Mouse (Mus musculus) midbrain, embryonic 15.5 days (tissue): ENCODE results near the gene Gtf2b. TPM values are rescaled to one million over a fixed set of nuclear protein-coding genes. Genes with fewer than 3 reads are reported as not detected.

ENCODE experiments used
- ATAC-seq: fragments of 200-750 bp; cut with Nextera tagmentation; replicated peaks from 2 replicates; pipeline ENCODE4 v1.8.0; 2017; ENCODE audit warnings: moderate TSS enrichment
- H3K27ac ChIP-seq: fragments of 300-500 bp; sonication (generic); 2 replicates; pipeline ENCODE4 v1.5.1; 2015; ENCODE audit warnings: mild to moderate bottlenecking, inconsistent platforms
- H3K27me3 ChIP-seq: fragments of 300-500 bp; sonication (generic); replicated peaks from 2 replicates; pipeline ENCODE4 v1.6.1; 2015; ENCODE audit warnings: inconsistent platforms
- H3K36me3 ChIP-seq: fragments of 300-500 bp; sonication (generic); replicated peaks from 2 replicates; pipeline ENCODE4 v1.6.1; 2015; ENCODE audit warnings: inconsistent platforms
- H3K4me1 ChIP-seq: fragments of 300-500 bp; sonication (generic); 2 replicates; pipeline ENCODE4 v1.6.1; 2015; ENCODE audit warnings: inconsistent platforms
- H3K4me2 ChIP-seq: fragments of 300-500 bp; sonication (generic); 2 replicates; pipeline ENCODE4 v1.6.1; 2015; ENCODE audit warnings: inconsistent platforms, mild to moderate bottlenecking, moderate library complexity
- H3K4me3 ChIP-seq: fragments of 300-500 bp; sonication (generic); 2 replicates; pipeline ENCODE4 v1.5.1; 2015; ENCODE audit warnings: mild to moderate bottlenecking, inconsistent platforms
- H3K9ac ChIP-seq: fragments of 300-500 bp; sonication (generic); 2 replicates; pipeline ENCODE4 v1.6.1; 2015; ENCODE audit warnings: mild to moderate bottlenecking, inconsistent platforms
- H3K9me3 ChIP-seq: fragments of 300-500 bp; sonication (generic); 2 replicates; pipeline ENCODE4 v1.6.1; 2016; ENCODE audit warnings: inconsistent platforms
- WGBS: fragments of 180-500 bp; shearing (Covaris S2); methylation state at CpG from one replicate; pipeline ENCODE4 v1.1.7; 2015; ENCODE audit warnings: mixed read lengths; 5-methylcytosine and 5-hydroxymethylcytosine counted together
- polyA plus RNA-seq: library from polyadenylated mRNA; unstranded; fragments of >200 nt; fragmentation: Nextera tagmentation; extraction: Ambion mirVana; gene quantifications from 2 replicates; pipeline ENCODE4 v1.2.1, GENCODE M21; 2015

Gtf2b gene
- polyA plus RNA-seq, 1 experiment from 2014 or later, result 78.0 TPM

DNA sequence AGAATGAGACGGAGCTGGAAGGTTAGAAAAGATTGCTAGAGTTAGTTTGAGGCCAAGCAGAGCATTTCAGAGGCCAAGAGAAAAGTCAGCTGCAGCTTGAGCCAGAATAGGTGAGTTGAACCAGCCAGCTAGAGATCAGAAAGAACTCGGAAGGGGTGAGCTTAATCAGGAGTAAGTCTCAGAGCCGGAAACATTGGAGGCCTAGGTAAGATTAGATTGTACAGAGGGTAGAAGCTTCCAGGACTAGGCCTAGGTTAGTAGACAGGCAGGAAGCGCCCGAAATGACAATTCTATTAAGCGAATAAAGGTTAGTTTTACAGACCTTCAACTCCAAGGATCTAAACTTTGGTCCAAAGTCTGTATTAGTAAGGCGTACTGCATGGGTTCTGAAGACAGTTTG lies 6.3 kb upstream of the Gtf2b start:
- no peak overlapping the region for H3K4me2 ChIP-seq
- H3K4me1 ChIP-seq, result no peaks in the 10 kb centered on the region
- no peak overlapping the region for H3K9ac ChIP-seq
- no peaks in the 10 kb centered on the region for H3K27me3 ChIP-seq
- no peak overlapping the region for H3K27ac ChIP-seq
- ATAC-seq, result no peak
- WGBS, result 90% methylated on average over 7 of the region's 7 CpGs
- H3K36me3 ChIP-seq, result no peaks in the 10 kb centered on the region
- no peak overlapping the region for H3K4me3 ChIP-seq
- H3K9me3 ChIP-seq, result no peaks in the 10 kb centered on the region

- ATAC-seq, result no peak
- 77% methylated on average over 6 of the region's 6 CpGs for WGBS
- Histone ChIP-seq H3K36me3 (no peaks in the 10 kb centered on the region), H3K4me2 (no peak overlapping the region), H3K9ac (no peak overlapping the region), H3K27ac (no peak overlapping the region), H3K9me3 (no peaks in the 10 kb centered on the region), H3K4me3 (no peak overlapping the region), H3K27me3 (no peaks in the 10 kb centered on the region), H3K4me1 (no peaks in the 10 kb centered on the region)
Observed at GRCm38 (mm10) chr3:142760356-142760755, 4.5 kb upstream of the Gtf2b start.

- H3K27ac ChIP-seq, result peak overlapping the region; percentile 80; the same call in 1 of the 2 replicates
- WGBS, result 24% methylated on average over 10 of the region's 10 CpGs
Observed at GRCm38 (mm10) chr3:142765778-142766165, 927 bp downstream of the Gtf2b start.

GRCm38 (mm10) chr3:142768498-142768897 lies 3.7 kb downstream of the Gtf2b start:
- Histone ChIP-seq H3K27me3 (no peaks in the 10 kb centered on the region), H3K4me3 (no peak overlapping the region), H3K4me1 (peaks cover 20% of the 10 kb centered on the region), H3K9me3 (no peaks in the 10 kb centered on the region), H3K9ac (no peak overlapping the region), H3K4me2 (no peak overlapping the region), H3K27ac (no peak overlapping the region), H3K36me3 (0 out of 2 replicates have a peak, but pooled peaks cover 3% of the 10 kb centered on the region)
- no peak for ATAC-seq
- 97% methylated on average over 6 of the region's 6 CpGs for WGBS

More at GRCm38 (mm10) chr3:142765778-142766165, 927 bp downstream of the Gtf2b start:
- H3K4me2 ChIP-seq, result peak overlapping the region; percentile 77
- H3K27me3 ChIP-seq, result no peaks in the 10 kb centered on the region
- H3K9me3 ChIP-seq, result no peaks in the 10 kb centered on the region
- 0 out of 2 replicates have a peak, but pooled peaks have one; percentile 8 for ATAC-seq
- H3K9ac ChIP-seq, result peak overlapping the region; percentile 82
- H3K4me1 ChIP-seq, result peaks cover 20% of the 10 kb centered on the region
- H3K4me3 ChIP-seq, result peak overlapping the region; percentile 93
- H3K36me3 ChIP-seq, result no peaks in the 10 kb centered on the region

DNA sequence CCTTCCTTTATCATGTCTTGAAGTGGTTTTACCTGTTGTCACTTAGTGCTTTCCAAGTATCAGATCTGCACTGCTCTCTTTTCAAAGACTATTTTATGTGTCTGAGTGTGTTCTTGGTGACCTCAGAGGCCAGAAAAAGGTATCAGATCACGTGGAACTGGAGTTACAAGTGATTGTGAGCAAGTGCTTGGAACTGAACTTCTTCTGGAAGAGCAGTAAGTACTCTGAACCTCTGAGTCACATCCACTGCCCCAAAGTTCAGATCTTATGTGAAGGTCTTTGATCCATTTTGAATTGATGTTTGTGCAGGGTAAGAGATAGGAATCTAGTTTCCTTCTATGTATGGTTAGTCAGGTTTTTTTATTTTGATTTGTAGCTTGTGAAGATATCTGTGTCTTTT lies 5.7 kb downstream of the Gtf2b start:
- no peak overlapping the region for H3K4me3 ChIP-seq
- no peaks in the 10 kb centered on the region for H3K27me3 ChIP-seq
- H3K27ac ChIP-seq, result no peak overlapping the region
- 0 out of 2 replicates have a peak, but pooled peaks cover 3% of the 10 kb centered on the region for H3K36me3 ChIP-seq
- 78% methylated on average over 1 of the region's 1 CpGs for WGBS
- no peak overlapping the region for H3K9ac ChIP-seq
- no peak for ATAC-seq
- peaks cover 20% of the 10 kb centered on the region for H3K4me1 ChIP-seq
- H3K9me3 ChIP-seq, result no peaks in the 10 kb centered on the region
- no peak overlapping the region for H3K4me2 ChIP-seq

DNA sequence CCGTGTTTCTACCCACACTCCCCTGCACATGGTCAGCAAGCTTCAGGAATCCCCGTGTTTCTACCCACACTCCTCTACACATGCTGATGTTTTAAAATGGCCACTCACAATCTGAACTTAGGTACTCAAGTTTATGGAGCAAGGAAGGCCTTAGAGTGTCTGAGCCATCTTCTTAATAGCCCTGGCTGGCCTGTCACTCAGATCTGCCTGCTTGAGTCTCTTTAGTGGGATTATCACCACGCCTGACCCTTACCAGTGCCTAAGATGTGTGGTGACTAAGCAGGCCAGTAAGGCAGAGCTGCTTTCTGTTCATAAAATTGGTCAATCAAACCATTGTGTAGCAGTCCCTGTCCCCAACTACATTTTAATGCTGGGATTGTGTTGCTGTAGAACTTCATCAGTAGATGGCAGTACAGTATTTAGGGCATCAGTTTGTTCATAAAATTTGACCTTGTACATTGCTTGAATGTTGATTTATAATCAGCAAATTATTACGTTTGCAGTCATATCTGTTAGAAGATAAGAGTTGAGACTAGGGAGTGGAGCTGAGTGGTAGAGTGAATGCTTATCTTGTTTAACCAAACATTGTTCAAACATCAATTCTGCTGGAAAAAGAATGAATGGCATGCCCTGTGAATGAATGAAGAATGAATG lies 8.8 kb downstream of the Gtf2b start:
- no peak for ATAC-seq
- Histone ChIP-seq H3K4me2 (no peak overlapping the region), H3K27ac (no peak overlapping the region), H3K9me3 (no peaks in the 10 kb centered on the region), H3K9ac (no peak overlapping the region), H3K4me1 (no peaks in the 10 kb centered on the region), H3K36me3 (0 out of 2 replicates have a peak, but pooled peaks cover 3% of the 10 kb centered on the region), H3K4me3 (no peak overlapping the region), H3K27me3 (no peaks in the 10 kb centered on the region)
- 78% methylated on average over 4 of the region's 4 CpGs for WGBS

DNA sequence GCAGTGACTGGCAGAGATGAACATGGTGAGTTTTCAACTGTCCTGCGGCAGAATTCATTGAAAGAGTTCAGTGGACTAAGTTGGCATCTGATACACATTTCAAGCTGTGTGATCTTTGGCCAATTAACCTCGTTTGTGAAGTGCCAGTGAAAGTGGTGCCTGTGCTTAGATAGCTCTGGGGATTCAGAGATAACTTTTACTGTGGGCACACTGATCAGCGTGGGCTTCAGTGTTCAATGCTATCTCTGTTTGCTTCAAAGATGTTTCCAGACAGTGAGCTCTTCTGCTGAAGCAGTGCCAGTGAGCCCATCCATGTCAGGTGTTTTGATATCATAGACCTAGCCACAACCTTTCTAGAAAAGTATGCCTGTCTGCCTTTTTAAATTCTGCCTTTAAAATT lies 12.4 kb downstream of the Gtf2b start:
- WGBS, result 87% methylated on average over 3 of the region's 3 CpGs
- H3K27me3 ChIP-seq, result no peaks in the 10 kb centered on the region
- H3K4me3 ChIP-seq, result no peak overlapping the region
- no peaks in the 10 kb centered on the region for H3K9me3 ChIP-seq
- no peak overlapping the region for H3K9ac ChIP-seq
- H3K36me3 ChIP-seq, result peaks cover 28% of the 10 kb centered on the region
- no peak overlapping the region for H3K27ac ChIP-seq
- no peaks in the 10 kb centered on the region for H3K4me1 ChIP-seq
- no peak overlapping the region for H3K4me2 ChIP-seq
- no peak for ATAC-seq

DNA sequence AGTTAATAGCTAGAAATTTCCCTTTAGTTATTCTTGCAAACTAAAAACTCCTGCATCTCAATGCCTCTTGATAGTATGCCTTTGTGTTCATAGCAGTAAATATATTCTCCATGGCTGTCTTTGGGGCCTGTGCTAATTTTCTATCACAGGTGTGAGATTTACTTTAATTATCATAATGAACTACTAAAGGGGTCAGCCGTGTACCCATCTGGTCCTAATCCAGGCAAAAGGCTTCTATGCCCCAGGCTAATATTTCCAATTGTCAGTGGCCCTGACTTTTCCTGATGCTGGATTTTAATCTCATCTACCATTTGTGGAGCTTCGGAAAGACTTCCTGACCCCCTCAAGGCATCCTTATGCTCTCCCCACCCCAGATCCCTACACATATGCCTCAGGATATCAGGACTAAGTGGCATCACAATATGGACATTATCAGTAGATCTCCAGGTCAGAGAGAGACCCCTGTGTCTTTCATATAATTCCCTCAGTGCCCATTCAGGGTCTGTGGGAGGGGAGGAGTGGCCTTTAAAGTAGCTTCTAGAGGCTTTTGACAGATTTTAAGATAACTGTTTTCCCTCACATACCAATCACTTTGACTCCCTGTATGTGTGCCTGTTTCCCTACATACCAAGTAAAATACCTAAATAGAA lies 21.7 kb downstream of the Gtf2b start:
- no peaks in the 10 kb centered on the region for H3K4me1 ChIP-seq
- peaks cover 20% of the 10 kb centered on the region for H3K36me3 ChIP-seq
- no peak overlapping the region for H3K4me2 ChIP-seq
- peak; percentile 51; the same call in 1 of the 2 replicates for ATAC-seq
- no peaks in the 10 kb centered on the region for H3K27me3 ChIP-seq
- no peak overlapping the region for H3K4me3 ChIP-seq
- 51% methylated on average over 2 of the region's 2 CpGs for WGBS
- H3K27ac ChIP-seq, result no peak overlapping the region
- H3K9me3 ChIP-seq, result no peaks in the 10 kb centered on the region
- no peak overlapping the region for H3K9ac ChIP-seq

- H3K9ac ChIP-seq, result no peak overlapping the region
- no peaks in the 10 kb centered on the region for H3K4me1 ChIP-seq
- no peak overlapping the region for H3K4me3 ChIP-seq
- ATAC-seq, result no peak
- no peaks in the 10 kb centered on the region for H3K27me3 ChIP-seq
- no peak overlapping the region for H3K27ac ChIP-seq
- H3K4me2 ChIP-seq, result no peak overlapping the region
- no peaks in the 10 kb centered on the region for H3K9me3 ChIP-seq
- H3K36me3 ChIP-seq, result peaks cover 12% of the 10 kb centered on the region; the same call in 1 of the 2 replicates
- WGBS, result 95% methylated on average over 3 of the region's 3 CpGs
Observed at GRCm38 (mm10) chr3:142795587-142795986, 30.7 kb downstream of the Gtf2b start.

GRCm38 (mm10) chr3:142811582-142811981 lies 46.7 kb downstream of the Gtf2b start:
- no peaks in the 10 kb centered on the region for H3K4me1 ChIP-seq
- no peaks in the 10 kb centered on the region for H3K9me3 ChIP-seq
- no peak for ATAC-seq
- no peak overlapping the region for H3K9ac ChIP-seq
- no peak overlapping the region for H3K4me3 ChIP-seq
- H3K27ac ChIP-seq, result no peak overlapping the region
- H3K27me3 ChIP-seq, result no peaks in the 10 kb centered on the region
- H3K36me3 ChIP-seq, result peaks cover 9% of the 10 kb centered on the region; the same call in 1 of the 2 replicates
- no peak overlapping the region for H3K4me2 ChIP-seq
- 96% methylated on average over 3 of the region's 3 CpGs for WGBS

GRCm38 (mm10) chr3:142817506-142817905 lies 52.7 kb downstream of the Gtf2b start:
- no peaks in the 10 kb centered on the region for H3K9me3 ChIP-seq
- H3K4me1 ChIP-seq, result no peaks in the 10 kb centered on the region
- 96% methylated on average over 3 of the region's 3 CpGs for WGBS
- H3K9ac ChIP-seq, result no peak overlapping the region
- no peak overlapping the region for H3K4me2 ChIP-seq
- no peak overlapping the region for H3K27ac ChIP-seq
- no peak for ATAC-seq
- H3K36me3 ChIP-seq, result no peaks in the 10 kb centered on the region
- H3K27me3 ChIP-seq, result no peaks in the 10 kb centered on the region
- no peak overlapping the region for H3K4me3 ChIP-seq

DNA sequence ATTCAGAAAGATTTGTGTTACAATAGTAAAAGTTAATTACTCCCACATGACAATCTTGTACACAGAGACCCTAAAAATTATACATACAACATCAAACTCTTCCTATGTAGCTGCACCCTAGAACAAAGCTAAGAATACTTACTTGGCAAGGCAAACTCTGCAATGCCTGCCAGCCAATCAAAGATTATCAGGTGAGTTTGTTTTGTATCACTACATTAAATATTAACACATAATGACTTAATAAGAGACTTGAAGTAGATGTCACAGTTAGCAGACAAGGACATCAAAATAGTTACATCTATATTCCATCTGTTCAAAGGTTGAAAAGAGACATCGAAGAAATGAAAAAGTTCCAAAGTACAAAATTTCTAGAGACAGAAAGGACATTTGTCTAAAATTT lies 58.8 kb downstream of the Gtf2b start:
- ATAC-seq, result no peak
- Histone ChIP-seq H3K4me3 (no peak overlapping the region), H3K4me1 (no peaks in the 10 kb centered on the region), H3K9me3 (no peaks in the 10 kb centered on the region), H3K4me2 (no peak overlapping the region), H3K27ac (no peak overlapping the region), H3K9ac (no peak overlapping the region), H3K27me3 (no peaks in the 10 kb centered on the region), H3K36me3 (peaks cover 8% of the 10 kb centered on the region; the same call in 1 of the 2 replicates)
- WGBS, result 85% methylated on average over 1 of the region's 1 CpGs
